ENCODE assay signal across 11 mouse cellular contexts in the genomic region with DNA sequence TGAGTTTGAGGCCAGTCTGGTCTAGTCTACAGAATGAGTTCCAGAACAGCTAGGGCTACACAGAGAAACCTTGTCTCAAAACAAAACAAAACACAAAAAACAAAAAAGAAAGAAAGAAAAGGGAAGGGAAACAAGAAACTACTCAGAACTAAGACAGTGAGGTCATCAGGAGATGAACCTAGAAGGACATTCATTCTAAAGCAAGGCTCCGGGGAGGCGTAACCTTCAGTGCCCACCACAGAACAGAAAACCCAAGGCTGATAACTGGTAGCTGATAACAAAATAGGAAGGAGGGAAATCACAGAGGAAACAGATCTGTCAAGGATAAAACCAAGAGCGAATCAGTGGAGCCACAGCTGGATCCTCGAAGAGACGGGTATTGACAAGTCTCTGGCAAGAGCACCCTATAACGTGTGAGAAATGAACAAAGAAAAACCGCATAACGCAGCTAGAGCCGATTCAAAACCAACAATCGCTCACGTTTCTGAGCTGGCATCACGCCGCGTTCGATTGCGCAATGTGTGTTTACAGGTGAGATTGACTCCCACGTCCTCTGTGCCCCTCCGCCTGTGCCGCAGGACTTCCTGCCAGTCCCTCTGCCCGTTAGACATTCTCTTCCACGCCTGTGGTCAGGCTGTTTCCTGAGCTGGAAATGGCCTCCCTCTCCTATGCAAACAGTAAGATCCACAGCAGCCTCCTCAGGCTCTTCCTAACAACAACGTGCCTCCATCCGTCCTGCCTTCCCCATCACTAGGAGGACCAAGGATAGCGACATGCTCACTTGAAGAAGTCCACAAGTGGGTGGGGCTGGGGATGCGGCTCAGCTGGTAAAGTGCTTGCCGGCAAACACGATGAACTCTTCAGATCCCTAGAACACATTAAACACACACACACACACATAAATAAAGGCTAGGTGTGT. TPM values are rescaled to one million over a fixed set of nuclear protein-coding genes. Genes with fewer than 3 reads are reported as not detected.
DNase-seq lines count a peak whose midpoint lies in the region; ATAC-seq and TF ChIP-seq lines count a peak whose summit lies in the region.
"Had no signal": no experiment of that assay in that cellular context is flagged by ENCODE, and none has a peak within 500 bp of the region (broad histone marks: within the 10 kb centered on the region; RNA-seq: fewer than 3 reads in every experiment).

No protein-coding gene starts in this region.

- H3K4me1 ChIP-seq in spleen, adult 2 months (ENCODE audit: control insufficient read depth, insufficient read depth, insufficient read length): peaks cover 3% of the 10 kb centered on the region; the same call in 1 of the 2 replicates
- peaks cover 5% of the 10 kb centered on the region for H3K4me1 ChIP-seq in lung, embryonic 16.5 days (replicated peaks; ENCODE audit: control insufficient read depth, insufficient read depth, low read length)
- H3K4me1 ChIP-seq in stomach, embryonic 15.5 days: no peaks in the 10 kb centered on the region
- no peaks in the 10 kb centered on the region for H3K4me1 ChIP-seq in midbrain, embryonic 14.5 days (ENCODE audit: control insufficient read depth, insufficient read depth, low read length)
- no peaks in the 10 kb centered on the region for H3K4me1 ChIP-seq in forebrain, embryonic 16.5 days (replicated peaks; ENCODE audit: control insufficient read depth, insufficient read depth, low read length)
- H3K4me1 ChIP-seq: hindbrain, embryonic 12.5 days; limb, embryonic 13.5 days had no signal

- H3K4me2 ChIP-seq in lung, embryonic 16.5 days (ENCODE audit: low read depth, low read length): peak overlapping the region; percentile 45
- peak overlapping the region; percentile 30 for H3K4me2 ChIP-seq in stomach, embryonic 15.5 days
- H3K4me2 ChIP-seq in midbrain, embryonic 14.5 days (ENCODE audit: low read length): no peak overlapping the region
- no peak overlapping the region for H3K4me2 ChIP-seq in forebrain, embryonic 16.5 days (ENCODE audit: low read length)
- H3K4me2 ChIP-seq: hindbrain, embryonic 12.5 days; limb, embryonic 13.5 days had no signal

- DNase-seq in spleen, adult 2 months (ENCODE audit: low read depth in 1 of 2, low spot score in 2 of 2): peak; percentile 13 to 23
- no peak for DNase-seq in spleen, postnatal 36 days (ENCODE audit: low spot score in 2 of 2)
- peak; percentile 61 for DNase-seq in ZHBTc4 (ENCODE audit: low read depth, low spot score)
- DNase-seq in midbrain, embryonic 14.5 days: no peak
- no peak for DNase-seq in gastrocnemius, adult 8-10 months (ENCODE audit: low spot score in 2 of 2)

- WGBS in spleen, adult 2 months: 4% methylated on average over 27 of the region's 27 CpGs
- WGBS in lung, embryonic 16.5 days: 27% methylated on average over 27 of the region's 27 CpGs
- 40% methylated on average over 27 of the region's 27 CpGs for WGBS in stomach, embryonic 15.5 days
- 67% methylated on average over 27 of the region's 27 CpGs for WGBS in midbrain, embryonic 14.5 days
- 64% methylated on average over 27 of the region's 27 CpGs for WGBS in forebrain, embryonic 16.5 days

- TF ChIP-seq POLR2A in spleen, adult 2 months (IDR thresholded peaks at IDR 0.05; ENCODE audit: low read depth, low read length): no peak

- no peaks in the 10 kb centered on the region for H3K36me3 ChIP-seq in spleen, adult 2 months (ENCODE audit: control insufficient read depth, insufficient read depth, low read length)
- H3K36me3 ChIP-seq in lung, embryonic 16.5 days (ENCODE audit: control insufficient read depth, insufficient read depth, low read length): no peaks in the 10 kb centered on the region
- H3K36me3 ChIP-seq in stomach, embryonic 15.5 days: no peaks in the 10 kb centered on the region
- H3K36me3 ChIP-seq in midbrain, embryonic 14.5 days (ENCODE audit: control insufficient read depth, insufficient read depth, low read length): no peaks in the 10 kb centered on the region
- no peaks in the 10 kb centered on the region for H3K36me3 ChIP-seq in forebrain, embryonic 16.5 days (ENCODE audit: control insufficient read depth, insufficient read depth)
- H3K36me3 ChIP-seq: embryonic facial prominence, embryonic 10.5 days; hindbrain, embryonic 12.5 days; limb, embryonic 13.5 days had no signal

- peak overlapping the region; percentile 24; the same call in 1 of the 2 replicates for H3K4me3 ChIP-seq in spleen, adult 2 months (ENCODE audit: extremely low read depth, insufficient read depth, insufficient read length)
- H3K4me3 ChIP-seq in lung, embryonic 16.5 days (ENCODE audit: low read length): no peak overlapping the region
- no peak overlapping the region for H3K4me3 ChIP-seq in stomach, embryonic 15.5 days (replicated peaks)
- H3K4me3 ChIP-seq in midbrain, embryonic 14.5 days (replicated peaks; ENCODE audit: low read depth, low read length): no peak overlapping the region
- H3K4me3 ChIP-seq in forebrain, embryonic 16.5 days (replicated peaks; ENCODE audit: low read length): no peak overlapping the region
- H3K4me3 ChIP-seq: embryonic facial prominence, embryonic 10.5 days; hindbrain, embryonic 12.5 days; limb, embryonic 13.5 days had no signal

- TF ChIP-seq CTCF in spleen, adult 2 months (IDR thresholded peaks at IDR 0.05; ENCODE audit: extremely low read depth, insufficient read depth, insufficient read length, insufficient replicate concordance): no peak

- no peaks in the 10 kb centered on the region for H3K9me3 ChIP-seq in lung, embryonic 16.5 days (ENCODE audit: control insufficient read depth, low read length)
- no peaks in the 10 kb centered on the region for H3K9me3 ChIP-seq in stomach, embryonic 15.5 days
- no peaks in the 10 kb centered on the region for H3K9me3 ChIP-seq in midbrain, embryonic 14.5 days (ENCODE audit: control insufficient read depth, low read length)
- no peaks in the 10 kb centered on the region for H3K9me3 ChIP-seq in forebrain, embryonic 16.5 days (ENCODE audit: control insufficient read depth, low read length)
- H3K9me3 ChIP-seq: embryonic facial prominence, embryonic 10.5 days; hindbrain, embryonic 12.5 days; limb, embryonic 13.5 days had no signal

- no peak for ATAC-seq in lung, embryonic 16.5 days (ENCODE audit: low read depth)
- ATAC-seq in stomach, embryonic 15.5 days (ENCODE audit: insufficient read depth, low FRiP score, low read depth): no peak
- no peak for ATAC-seq in midbrain, embryonic 14.5 days (ENCODE audit: low FRiP score, low TSS enrichment)
- no peak for ATAC-seq in forebrain, embryonic 16.5 days

- no peak overlapping the region for H3K9ac ChIP-seq in lung, embryonic 16.5 days (ENCODE audit: low read length)
- no peak overlapping the region for H3K9ac ChIP-seq in stomach, embryonic 15.5 days
- no peak overlapping the region for H3K9ac ChIP-seq in midbrain, embryonic 14.5 days (replicated peaks; ENCODE audit: low read length)
- no peak overlapping the region for H3K9ac ChIP-seq in forebrain, embryonic 16.5 days (replicated peaks; ENCODE audit: low read depth, low read length)
- H3K9ac ChIP-seq: hindbrain, embryonic 12.5 days; limb, embryonic 13.5 days had no signal

- H3K27ac ChIP-seq in spleen, adult 2 months (ENCODE audit: insufficient read depth, low read length): no peak overlapping the region
- no peak overlapping the region for H3K27ac ChIP-seq in lung, embryonic 16.5 days (ENCODE audit: low read length)
- no peak overlapping the region for H3K27ac ChIP-seq in stomach, embryonic 15.5 days
- no peak overlapping the region for H3K27ac ChIP-seq in midbrain, embryonic 14.5 days (replicated peaks; ENCODE audit: low read depth, low read length)
- no peak overlapping the region for H3K27ac ChIP-seq in forebrain, embryonic 16.5 days (ENCODE audit: low read length)
- H3K27ac ChIP-seq: embryonic facial prominence, embryonic 10.5 days; hindbrain, embryonic 12.5 days; limb, embryonic 13.5 days had no signal

- H3K27me3 ChIP-seq in spleen, adult 2 months (ENCODE audit: control insufficient read depth, insufficient read depth, low read length): no peaks in the 10 kb centered on the region
- H3K27me3 ChIP-seq in lung, embryonic 16.5 days (ENCODE audit: control insufficient read depth, insufficient read depth, low read depth, low read length): no peaks in the 10 kb centered on the region
- peaks cover 6% of the 10 kb centered on the region; the same call in 1 of the 2 replicates for H3K27me3 ChIP-seq in stomach, embryonic 15.5 days (replicated peaks)
- H3K27me3 ChIP-seq in midbrain, embryonic 14.5 days (ENCODE audit: control insufficient read depth, insufficient read depth, low read length): no peaks in the 10 kb centered on the region
- no peaks in the 10 kb centered on the region for H3K27me3 ChIP-seq in forebrain, embryonic 16.5 days (replicated peaks; ENCODE audit: control insufficient read depth, insufficient read depth, low read length)
- H3K27me3 ChIP-seq: hindbrain, embryonic 12.5 days had no signal

RNA-seq across cellular contexts. Expression of a gene that starts 13.4 kb away (rescaled TPM):
- polyA plus RNA-seq in spleen, adult 2 months (2012; rRNA removed): 31.4 and 37.1 TPM in 2 replicates
- polyA plus RNA-seq in lung, embryonic 16.5 days (2015; fragmentation: Nextera tagmentation; extraction: Ambion mirVana): 69.4 and 70.8 TPM in 2 replicates
- polyA plus RNA-seq in stomach, embryonic 15.5 days (2015; fragmentation: Nextera tagmentation; extraction: Ambion mirVana): 54.2 and 56.2 TPM in 2 replicates
- polyA plus RNA-seq in midbrain, embryonic 14.5 days (2014; fragmentation: Nextera tagmentation; extraction: Ambion mirVana): 23.1 and 24.7 TPM in 2 replicates
- total RNA-seq in gastrocnemius, adult 8-10 months (2022): 10 to 100 TPM; 19.2 to 30.2 (median 25.4) TPM
- 24.6 and 30.2 TPM in 2 replicates for polyA plus RNA-seq in forebrain, embryonic 16.5 days (2015; fragmentation: Nextera tagmentation; extraction: Ambion mirVana)

RNA-seq across cellular contexts. Expression of a gene that starts 42.8 kb away (rescaled TPM):
- 30.7 and 31.0 TPM in 2 replicates for polyA plus RNA-seq in spleen, adult 2 months (2012; rRNA removed)
- 4.3 and 4.7 TPM in 2 replicates for polyA plus RNA-seq in lung, embryonic 16.5 days (2015; fragmentation: Nextera tagmentation; extraction: Ambion mirVana)
- 5.6 and 5.9 TPM in 2 replicates for polyA plus RNA-seq in stomach, embryonic 15.5 days (2015; fragmentation: Nextera tagmentation; extraction: Ambion mirVana)
- 1.2 and 2.9 TPM in 2 replicates for polyA plus RNA-seq in midbrain, embryonic 14.5 days (2014; fragmentation: Nextera tagmentation; extraction: Ambion mirVana)
- total RNA-seq in gastrocnemius, adult 8-10 months (2022): under 1 TPM; 0.12 to 0.43 (median 0.28) TPM
- 1.5 and 1.7 TPM in 2 replicates for polyA plus RNA-seq in forebrain, embryonic 16.5 days (2015; fragmentation: Nextera tagmentation; extraction: Ambion mirVana)

RNA-seq across cellular contexts. Expression of a gene that starts 46.7 kb away (rescaled TPM):
- 86.8 and 104 TPM in 2 replicates for polyA plus RNA-seq in spleen, adult 2 months (2012; rRNA removed)
- polyA plus RNA-seq in lung, embryonic 16.5 days (2015; fragmentation: Nextera tagmentation; extraction: Ambion mirVana): 62.9 and 66.2 TPM in 2 replicates
- 56.0 and 59.8 TPM in 2 replicates for polyA plus RNA-seq in stomach, embryonic 15.5 days (2015; fragmentation: Nextera tagmentation; extraction: Ambion mirVana)
- 57.0 and 62.3 TPM in 2 replicates for polyA plus RNA-seq in midbrain, embryonic 14.5 days (2014; fragmentation: Nextera tagmentation; extraction: Ambion mirVana)
- total RNA-seq in gastrocnemius, adult 8-10 months (2022): 10 to 100 TPM; 32.9 to 48.0 (median 41.8) TPM
- 85.1 and 90.8 TPM in 2 replicates for polyA plus RNA-seq in forebrain, embryonic 16.5 days (2015; fragmentation: Nextera tagmentation; extraction: Ambion mirVana)

Comparison
In these comparisons a context has a peak if more than half of its experiments do, and no peak if none do; other contexts are left out.
1. DNase-seq: peak in spleen, adult 2 months (2 of 2) and ZHBTc4 (single experiment); none in spleen, postnatal 36 days (0 of 2), midbrain, embryonic 14.5 days (single experiment) and gastrocnemius, adult 8-10 months (0 of 2).
2. H3K4me2 ChIP-seq: peak in lung, embryonic 16.5 days (single experiment) and stomach, embryonic 15.5 days (single experiment); none in midbrain, embryonic 14.5 days (single experiment) and forebrain, embryonic 16.5 days (single experiment).